Mouse (Mus musculus) left cerebral cortex, postnatal 14 days (tissue): ENCODE measurements around the gene Ralgds. TPM values are rescaled to one million over a fixed set of nuclear protein-coding genes. Genes with fewer than 3 reads are reported as not detected.
"Not testable (repeated sequence)": the region's sequence is repeated elsewhere in the genome, so short reads cannot be mapped to it uniquely, and the experiment has no call there.

Experiments
- DNase-seq, 2 experiments: peaks; one replicate each; pipeline ENCODE4 v3.0.0; 2021 to 2022; ENCODE audit warnings: low spot score in 2 of 2, mixed read lengths in 1 of 2
- intact Hi-C: fragments of 180-260 bp; cut with DNase I; formaldehyde crosslinking; loops from one replicate; pipeline ENCODE4 v1.15.1; 2025
- long read RNA-seq, 2 experiments: library from polyadenylated mRNA; stranded (forward); transcript quantifications; one replicate each; pipeline ENCODE4 v2.0.0; 2021
- total RNA-seq, 2 experiments: library from RNA; stranded (reverse); gene quantifications; 2 replicates each; pipeline ENCODE4 v1.2.3; 2021

Ralgds gene
- total RNA-seq: 100 to 1,000 TPM; 119 TPM
- long read RNA-seq, experiment 1, transcript Ralgds-201 (18 exons, 3,590 nt): minor isoform, 16 of 190 reads
- long read RNA-seq, experiment 1, transcript Ralgds-203 (18 exons, 3,683 nt): major isoform, 54 of 190 reads
- long read RNA-seq, experiment 1, transcript Ralgds-202 (18 exons, 3,102 nt): minor isoform, 30 of 190 reads
- long read RNA-seq, experiment 1, partial matches to known transcripts: 34 of 190 reads
- long read RNA-seq, experiment 1, other reads (novel, unspliced or antisense): 56 of 190 reads
- long read RNA-seq, experiment 2, transcript Ralgds-203 (18 exons, 3,683 nt): major isoform, 40 of 171 reads
- long read RNA-seq, experiment 2, transcript Ralgds-202 (18 exons, 3,102 nt): minor isoform, 29 of 171 reads
- long read RNA-seq, experiment 2, transcript Ralgds-201 (18 exons, 3,590 nt): minor isoform, 21 of 171 reads
- long read RNA-seq, experiment 2, partial matches to known transcripts: 14 of 171 reads
- long read RNA-seq, experiment 2, other reads (novel, unspliced or antisense): 67 of 171 reads

GRCm38 (mm10) chr2:28512798-28513401 is at the start of gene Ralgds:
TSS of gene Ralgds (plus strand) at chr2:28513125.
- intact Hi-C loops: no loop called here
- DNase-seq: no peak

GRCm38 (mm10) chr2:28463919-28464318 is 49.0 kb upstream of the Ralgds start:
- DNase-seq: peak; percentile 79 to 85
- intact Hi-C loops: no loop called here

GRCm38 (mm10) chr2:28464919-28465318 is 48.0 kb upstream of the Ralgds start:
- intact Hi-C loops: no loop called here
- DNase-seq: no peak

GRCm38 (mm10) chr2:28465836-28466518 is 46.9 kb upstream of the Ralgds start, which contains the start of gene 1700007K13Rik:
TSS of gene 1700007K13Rik (minus strand) at chr2:28466332.
- DNase-seq: peak; percentile 72 to 75
- intact Hi-C loops: no loop called here

- peak; percentile 81 to 89 for DNase-seq
- intact Hi-C loops: no loop called here
Observed at GRCm38 (mm10) chr2:28467860-28468485, 45.0 kb upstream of the Ralgds start, which contains the start of gene Mrps2. TSS of gene Mrps2 (plus strand) at chr2:28468066.

- no peak for DNase-seq
Observed at GRCm38 (mm10) chr2:28468486-28469225, 44.3 kb upstream of the Ralgds start.

GRCm38 (mm10) chr2:28469461-28469860 is 43.5 kb upstream of the Ralgds start:
- DNase-seq: no peak
- intact Hi-C loops: no loop called here

More at GRCm38 (mm10) chr2:28468486-28469225, 44.3 kb upstream of the Ralgds start:
- intact Hi-C loops: no loop called here

GRCm38 (mm10) chr2:28470591-28470990 is 42.3 kb upstream of the Ralgds start:
- intact Hi-C loops: no loop called here
- no peak for DNase-seq

GRCm38 (mm10) chr2:28472011-28472410 is 40.9 kb upstream of the Ralgds start:
- DNase-seq, intact Hi-C loops: not testable (repeated sequence)

GRCm38 (mm10) chr2:28477993-28478392 is 34.9 kb upstream of the Ralgds start:
- intact Hi-C loops: not testable (repeated sequence)

GRCm38 (mm10) chr2:28479208-28480204 is 33.4 kb upstream of the Ralgds start:
- DNase-seq: no peak
- intact Hi-C loops: no loop called here

More at GRCm38 (mm10) chr2:28477993-28478392, 34.9 kb upstream of the Ralgds start:
- DNase-seq: not testable (repeated sequence)

- intact Hi-C loops: no loop called here
- DNase-seq: no peak
Observed at GRCm38 (mm10) chr2:28483861-28484260, 29.1 kb upstream of the Ralgds start.

GRCm38 (mm10) chr2:28494521-28494920 is 18.4 kb upstream of the Ralgds start:
- DNase-seq: no peak
- intact Hi-C loops: no loop called here

- intact Hi-C loops: no loop called here
- DNase-seq: peak; percentile 38 to 52
Observed at GRCm38 (mm10) chr2:28495207-28495756, 17.6 kb upstream of the Ralgds start.

GRCm38 (mm10) chr2:28495801-28496595 is 16.9 kb upstream of the Ralgds start:
- DNase-seq: no peak

GRCm38 (mm10) chr2:28496671-28497070 is 16.3 kb upstream of the Ralgds start, which contains the start of gene Gbgt1:
TSS of gene Gbgt1 (plus strand) at chr2:28496891.
- intact Hi-C loops: no loop called here
- DNase-seq: no peak

More at GRCm38 (mm10) chr2:28495801-28496595, 16.9 kb upstream of the Ralgds start:
- intact Hi-C loops: no loop called here
